Mouse (Mus musculus) B cell, adult 62 days (primary cell): ENCODE measurements around the gene Map7d3. TPM values are rescaled to one million over a fixed set of nuclear protein-coding genes. Genes with fewer than 3 reads are reported as not detected.

Source experiments
- total RNA-seq: library from RNA; stranded (reverse); gene quantifications from 4 replicates; pipeline ENCODE4 v1.2.4, GENCODE M21; 2023

The Map7d3 gene
- total RNA-seq, result 0.64 to 0.91 TPM (median 0.70 TPM) in 4 replicates

DNA sequence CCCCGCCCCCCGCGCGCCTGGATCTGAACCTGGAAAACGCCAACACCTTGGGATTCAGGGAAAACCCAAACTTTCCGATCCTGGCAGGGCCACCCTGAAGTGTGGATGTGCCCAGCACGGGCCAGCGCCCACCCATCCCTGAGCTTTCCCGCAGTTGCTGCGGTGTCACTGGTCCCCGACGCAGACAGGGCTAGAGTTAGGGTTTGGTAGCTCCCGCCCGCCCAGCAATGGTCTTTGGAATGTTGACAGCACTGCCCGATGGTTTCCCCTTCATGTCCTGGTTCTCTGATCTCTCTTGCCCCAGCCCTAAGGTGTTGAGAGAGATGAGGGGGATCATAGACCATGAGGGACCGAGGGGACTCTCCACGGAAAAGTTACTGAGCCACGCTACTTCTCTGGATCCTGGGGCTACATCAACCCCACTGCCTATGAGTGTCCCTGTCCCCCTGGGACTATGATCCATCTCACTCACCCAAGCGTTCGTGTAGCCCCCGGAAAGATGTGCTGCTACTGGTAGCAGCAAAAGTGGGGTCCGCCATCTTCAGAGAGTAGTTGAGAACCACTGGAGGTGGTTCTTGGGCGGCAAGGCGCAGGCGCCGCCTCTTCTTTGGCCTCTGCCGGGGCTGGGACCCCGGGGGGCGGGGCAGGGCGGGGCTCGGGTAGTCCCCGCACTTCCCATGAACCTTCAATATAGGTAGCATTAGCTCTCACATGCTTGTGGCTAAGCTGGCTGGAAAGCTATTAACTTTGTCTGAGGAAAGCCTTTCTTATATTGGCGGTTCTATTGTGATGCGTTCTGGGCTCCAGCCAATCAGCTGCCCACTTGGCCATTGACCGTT, at the start of gene Map7d3:
Gene Map7d3, minus strand, starts transcription at position 562 of the 839 bp plus-strand sequence.

DNA sequence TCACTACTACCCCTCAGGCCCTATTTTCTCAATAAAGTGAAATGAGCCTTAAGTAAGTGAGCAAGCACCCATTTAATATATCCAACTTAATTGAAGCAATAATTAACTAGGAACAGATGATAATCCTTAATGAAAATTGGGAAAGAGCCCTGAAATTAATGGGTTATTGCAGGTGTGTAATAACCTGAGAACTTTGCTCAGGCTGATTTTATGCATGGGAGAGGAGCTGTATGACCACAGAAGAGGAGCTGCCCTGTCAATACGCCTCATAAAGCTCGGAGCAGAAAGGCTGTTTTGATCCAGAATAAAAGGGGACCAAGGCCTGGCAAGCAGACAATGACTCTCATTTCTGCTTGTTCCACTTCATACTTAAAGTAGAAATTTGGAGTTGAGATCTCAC, 47.7 kb upstream of the Map7d3 start, which contains the start of gene Adgrg4:
Gene Adgrg4, plus strand, starts transcription at position 301 of the 400 bp plus-strand sequence.

Other genes with a start within 250 kb of the Map7d3 start
- gene Mmgt1, start 224.3 kb downstream of the Map7d3 start, total RNA-seq, result 8.6 to 9.7 TPM (median 9.1 TPM) in 4 replicates
- 8.4 to 17.3 TPM (median 12.1 TPM) in 4 replicates for gene Slc9a6, start 212.6 kb downstream of the Map7d3 start, total RNA-seq
- gene Fhl1, start 90.5 kb downstream of the Map7d3 start, total RNA-seq, result 0.35 to 2.3 TPM (median 1.1 TPM) in 4 replicates
- not detected in 4 replicates for gene Adgrg4, start 47.8 kb upstream of the Map7d3 start, total RNA-seq
- gene Brs3, start 220.7 kb upstream of the Map7d3 start, total RNA-seq, result not detected in 4 replicates
- gene Htatsf1, start 231.3 kb upstream of the Map7d3 start, total RNA-seq, result 40.8 to 46.0 TPM (median 43.8 TPM) in 4 replicates